Mouse (Mus musculus): ENCODE data around the gene Olfr410. TPM values are rescaled to one million over a fixed set of nuclear protein-coding genes. Genes with fewer than 3 reads are reported as not detected.

Olfr410 gene
- polyA plus RNA-seq, 1 experiment = not detected

DNA sequence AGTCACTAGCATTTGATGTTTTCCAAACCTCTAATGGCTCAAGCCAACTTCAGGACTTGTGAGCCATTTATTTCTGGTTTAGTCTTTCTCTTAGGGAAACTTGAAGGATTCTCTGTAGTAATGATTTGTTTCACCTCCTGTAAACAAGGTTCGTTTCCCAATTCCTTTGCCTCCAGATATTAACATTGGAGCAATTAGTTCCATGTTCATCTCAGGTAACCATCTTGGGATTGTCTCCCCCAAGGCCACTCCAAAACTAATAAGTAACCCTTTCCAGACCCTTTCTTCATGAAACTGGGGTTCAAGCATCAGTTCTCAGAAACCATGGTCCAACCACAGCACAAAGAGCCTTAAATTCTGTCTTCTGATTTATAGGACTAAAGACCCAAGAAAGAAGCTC is 23.9 kb upstream of the Olfr410 start, which contains the start of gene Olfr412:
Olfr412 (plus strand) TSS at position 301 of the 400 bp plus-strand sequence.
- Histone ChIP-seq H3K4me1 (replicated peaks; ENCODE audit: control insufficient read depth, insufficient read depth, low read length) (no peaks in the 10 kb centered on the region), H3K36me3 (ENCODE audit: control insufficient read depth, insufficient read depth, low read length) (no peaks in the 10 kb centered on the region), H3K27me3 (ENCODE audit: control insufficient read depth, insufficient read depth, low read length) (no peaks in the 10 kb centered on the region), H3K4me3 (ENCODE audit: control insufficient read depth, insufficient read depth, low read length) (no peak within 1 kb of the TSS), H3K27ac (ENCODE audit: control insufficient read depth, insufficient read depth, low read length) (no peak within 1 kb of the TSS)
- DNase-seq = no peak
- no peak for TF ChIP-seq POLR2A (IDR thresholded peaks at IDR 0.05; ENCODE audit: control insufficient read depth, extremely low read depth, insufficient read depth, low read length, poor library complexity)
- TF ChIP-seq CTCF (IDR thresholded peaks at IDR 0.05; ENCODE audit: borderline replicate concordance, control insufficient read depth, extremely low read depth, insufficient read depth, low read length, poor library complexity) = no peak
- WGBS = 89% methylated on average over 1 of the region's 1 CpGs

DNA sequence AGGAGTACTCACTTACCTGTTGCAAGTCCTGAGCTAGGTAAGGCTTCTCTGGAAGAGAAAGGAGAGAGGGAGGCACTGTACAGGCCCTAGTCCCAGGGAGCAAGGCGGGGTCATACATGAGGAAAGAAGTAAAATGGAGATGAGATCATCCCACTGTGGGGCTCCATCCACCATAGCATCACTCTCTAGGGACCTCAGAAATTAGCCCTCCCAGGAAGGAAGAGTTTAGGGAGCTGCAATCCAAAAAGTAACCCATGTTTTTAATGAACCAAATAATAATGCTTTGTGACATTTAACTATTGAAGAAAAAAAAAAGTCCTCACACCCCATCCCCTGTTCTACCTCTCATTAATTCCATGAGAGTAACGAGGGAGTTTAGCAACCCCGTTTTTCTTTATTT is 14.7 kb upstream of the Olfr410 start, which contains the start of gene Olfr411:
Olfr411 (minus strand) TSS at position 101 of the 400 bp plus-strand sequence.
- no peak for TF ChIP-seq CTCF (IDR thresholded peaks at IDR 0.05; ENCODE audit: borderline replicate concordance, control insufficient read depth, extremely low read depth, insufficient read depth, low read length, poor library complexity)
- no peak for TF ChIP-seq POLR2A (IDR thresholded peaks at IDR 0.05; ENCODE audit: control insufficient read depth, extremely low read depth, insufficient read depth, low read length, poor library complexity)
- H3K4me3 ChIP-seq (ENCODE audit: control insufficient read depth, insufficient read depth, low read length) = no peak within 1 kb of the TSS
- H3K27ac ChIP-seq (ENCODE audit: control insufficient read depth, insufficient read depth, low read length) = no peak within 1 kb of the TSS
- no peaks in the 10 kb centered on the region for H3K36me3 ChIP-seq (ENCODE audit: control insufficient read depth, insufficient read depth, low read length)
- H3K4me1 ChIP-seq (replicated peaks; ENCODE audit: control insufficient read depth, insufficient read depth, low read length) = no peaks in the 10 kb centered on the region
- 90% methylated on average over 3 of the region's 3 CpGs for WGBS
- no peaks in the 10 kb centered on the region for H3K27me3 ChIP-seq (ENCODE audit: control insufficient read depth, insufficient read depth, low read length)
- DNase-seq = no peak

GRCm38 (mm10) chr11:74328781-74329180 is 9.1 kb downstream of the Olfr410 start:
- no peaks in the 10 kb centered on the region for H3K4me1 ChIP-seq (replicated peaks; ENCODE audit: control insufficient read depth, insufficient read depth, low read length)
- TF ChIP-seq POLR2A (IDR thresholded peaks at IDR 0.05; ENCODE audit: control insufficient read depth, extremely low read depth, insufficient read depth, low read length, poor library complexity) (no peak), CTCF (IDR thresholded peaks at IDR 0.05; ENCODE audit: borderline replicate concordance, control insufficient read depth, extremely low read depth, insufficient read depth, low read length, poor library complexity) (no peak)
- H3K27me3 ChIP-seq (ENCODE audit: control insufficient read depth, insufficient read depth, low read length) = no peaks in the 10 kb centered on the region
- H3K27ac ChIP-seq (ENCODE audit: control insufficient read depth, insufficient read depth, low read length) = no peak overlapping the region
- H3K36me3 ChIP-seq (ENCODE audit: control insufficient read depth, insufficient read depth, low read length) = no peaks in the 10 kb centered on the region
- no peak for DNase-seq
- H3K4me3 ChIP-seq (ENCODE audit: control insufficient read depth, insufficient read depth, low read length) = no peak overlapping the region

DNA sequence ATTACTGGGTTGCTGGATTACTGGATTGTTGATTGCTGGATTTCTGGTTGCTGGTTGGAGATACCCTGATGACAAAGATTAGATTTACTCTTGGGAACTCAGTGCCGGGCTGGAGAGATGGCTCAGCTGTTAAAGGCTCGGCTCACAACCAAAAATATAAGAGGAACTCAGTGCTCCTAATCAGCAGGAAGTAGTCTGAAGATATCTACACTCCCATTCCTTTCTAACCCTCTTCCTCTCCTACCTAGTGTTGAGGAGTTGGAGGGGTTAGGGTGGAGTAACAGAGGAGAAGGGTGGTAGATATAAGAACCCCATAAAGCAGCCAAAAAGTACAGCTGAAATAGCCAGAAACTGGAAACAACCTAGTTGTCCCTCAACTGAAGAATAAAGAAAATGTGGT is 11.8 kb downstream of the Olfr410 start:
- Histone ChIP-seq H3K36me3 (ENCODE audit: control insufficient read depth, insufficient read depth, low read length) (no peaks in the 10 kb centered on the region), H3K27ac (ENCODE audit: control insufficient read depth, insufficient read depth, low read length) (no peak overlapping the region), H3K4me1 (replicated peaks; ENCODE audit: control insufficient read depth, insufficient read depth, low read length) (no peaks in the 10 kb centered on the region), H3K4me3 (ENCODE audit: control insufficient read depth, insufficient read depth, low read length) (no peak overlapping the region), H3K27me3 (ENCODE audit: control insufficient read depth, insufficient read depth, low read length) (no peaks in the 10 kb centered on the region)
- no peak for TF ChIP-seq CTCF (IDR thresholded peaks at IDR 0.05; ENCODE audit: borderline replicate concordance, control insufficient read depth, extremely low read depth, insufficient read depth, low read length, poor library complexity)
- TF ChIP-seq POLR2A (IDR thresholded peaks at IDR 0.05; ENCODE audit: control insufficient read depth, extremely low read depth, insufficient read depth, low read length, poor library complexity) = no peak
- 41% methylated on average over 2 of the region's 2 CpGs for WGBS
- no peak for DNase-seq

GRCm38 (mm10) chr11:74287256-74287655 is 50.6 kb downstream of the Olfr410 start:
- Histone ChIP-seq H3K36me3 (ENCODE audit: control insufficient read depth, insufficient read depth, low read length) (no peaks in the 10 kb centered on the region), H3K4me3 (ENCODE audit: control insufficient read depth, insufficient read depth, low read length) (no peak overlapping the region), H3K4me1 (replicated peaks; ENCODE audit: control insufficient read depth, insufficient read depth, low read length) (no peaks in the 10 kb centered on the region), H3K27me3 (ENCODE audit: control insufficient read depth, insufficient read depth, low read length) (no peaks in the 10 kb centered on the region), H3K27ac (ENCODE audit: control insufficient read depth, insufficient read depth, low read length) (no peak overlapping the region)
- TF ChIP-seq POLR2A (IDR thresholded peaks at IDR 0.05; ENCODE audit: control insufficient read depth, extremely low read depth, insufficient read depth, low read length, poor library complexity) (no peak), CTCF (IDR thresholded peaks at IDR 0.05; ENCODE audit: borderline replicate concordance, control insufficient read depth, extremely low read depth, insufficient read depth, low read length, poor library complexity) (no peak)
- WGBS = 75% methylated on average over 2 of the region's 2 CpGs
- DNase-seq = no peak

DNA sequence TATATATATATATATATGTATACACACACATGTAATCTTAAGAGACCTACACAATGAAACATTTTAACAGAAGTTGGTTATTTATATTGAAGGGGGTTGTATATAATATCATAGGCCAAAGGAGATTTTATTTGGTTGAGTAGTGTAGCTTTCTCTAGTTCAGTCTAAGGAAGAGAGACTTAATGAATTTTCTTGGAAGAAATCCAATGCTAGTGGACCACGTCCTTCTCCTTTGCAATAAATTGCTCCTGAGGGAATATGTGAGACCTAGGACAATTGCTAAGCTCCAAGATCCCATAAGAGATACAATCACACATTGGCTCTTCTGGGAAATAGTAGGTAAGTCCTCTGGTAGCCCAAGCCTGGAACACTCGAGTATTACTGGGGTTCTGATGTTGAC is 54.4 kb downstream of the Olfr410 start, which contains the start of gene Olfr59:
Olfr59 (plus strand) TSS at position 301 of the 400 bp plus-strand sequence.
- TF ChIP-seq CTCF (IDR thresholded peaks at IDR 0.05; ENCODE audit: borderline replicate concordance, control insufficient read depth, extremely low read depth, insufficient read depth, low read length, poor library complexity) (no peak), POLR2A (IDR thresholded peaks at IDR 0.05; ENCODE audit: control insufficient read depth, extremely low read depth, insufficient read depth, low read length, poor library complexity) (no peak)
- H3K27me3 ChIP-seq (ENCODE audit: control insufficient read depth, insufficient read depth, low read length) = no peaks in the 10 kb centered on the region
- H3K36me3 ChIP-seq (ENCODE audit: control insufficient read depth, insufficient read depth, low read length) = no peaks in the 10 kb centered on the region
- no peak within 1 kb of the TSS for H3K4me3 ChIP-seq (ENCODE audit: control insufficient read depth, insufficient read depth, low read length)
- no peak within 1 kb of the TSS for H3K27ac ChIP-seq (ENCODE audit: control insufficient read depth, insufficient read depth, low read length)
- WGBS = 59% methylated on average over 2 of the region's 2 CpGs
- no peak for DNase-seq
- H3K4me1 ChIP-seq (replicated peaks; ENCODE audit: control insufficient read depth, insufficient read depth, low read length) = no peaks in the 10 kb centered on the region

Other genes with a start within 250 kb of the Olfr410 start
- not detected in 2 replicates for gene Olfr401, start 224.3 kb downstream of the Olfr410 start, polyA plus RNA-seq (2012; rRNA removed)
- not detected in 2 replicates for gene Olfr402, start 184.5 kb downstream of the Olfr410 start, polyA plus RNA-seq (2012; rRNA removed)
- not detected in 2 replicates for gene Olfr403, start 151.8 kb downstream of the Olfr410 start, polyA plus RNA-seq (2012; rRNA removed)
- gene Olfr43, start 126.7 kb downstream of the Olfr410 start, polyA plus RNA-seq (2012; rRNA removed) = 0.05 and 0.15 TPM in 2 replicates
- not detected in 2 replicates for gene Olfr406, start 78.2 kb downstream of the Olfr410 start, polyA plus RNA-seq (2012; rRNA removed)
- not detected in 2 replicates for gene Olfr59, start 54.3 kb downstream of the Olfr410 start, polyA plus RNA-seq (2012; rRNA removed)
- not detected in 2 replicates for gene Olfr411, start 14.6 kb upstream of the Olfr410 start, polyA plus RNA-seq (2012; rRNA removed)
- not detected in 2 replicates for gene Olfr412, start 24.0 kb upstream of the Olfr410 start, polyA plus RNA-seq (2012; rRNA removed)

Measured in thymus, adult 2 months (tissue).